Mouse (Mus musculus): Measurements from ENCODE around the gene Cit. TPM values are rescaled to one million over a fixed set of nuclear protein-coding genes. Genes with fewer than 3 reads are reported as not detected.

Gene Cit
- polyA plus RNA-seq, 2 experiments: 11.7 to 19.0 TPM

GRCm38 (mm10) chr5:115915481-115915880 lies 70.4 kb downstream of the Cit start:
- ATAC-seq (ENCODE audit: low FRiP score, low read depth): no peak
- H3K9ac ChIP-seq (ENCODE audit: low read depth, low read length, severe bottlenecking): no peak overlapping the region
- WGBS: 87% methylated on average over 5 of the region's 5 CpGs

GRCm38 (mm10) chr5:115917960-115918359 lies 72.9 kb downstream of the Cit start:
- TF ChIP-seq POLR2A (IDR thresholded peaks at IDR 0.05; ENCODE audit: borderline replicate concordance, extremely low read depth, insufficient read depth, insufficient read length): no peak
- 97% methylated on average over 4 of the region's 4 CpGs for WGBS
- H3K4me2 ChIP-seq (replicated peaks; ENCODE audit: low read depth, low read length, severe bottlenecking): no peak overlapping the region
- DNase-seq (ENCODE audit: low spot score): no peak
- ATAC-seq (ENCODE audit: low FRiP score, low read depth): no peak
- no peak overlapping the region for H3K27ac ChIP-seq (replicated peaks; ENCODE audit: low read depth, low read length)
- H3K27me3 ChIP-seq (ENCODE audit: control insufficient read depth, insufficient read depth, low read length): no peaks in the 10 kb centered on the region
- no peak overlapping the region for H3K9ac ChIP-seq (ENCODE audit: low read depth, low read length, severe bottlenecking)
- H3K9me3 ChIP-seq (ENCODE audit: control insufficient read depth, low read length): no peaks in the 10 kb centered on the region
- H3K4me1 ChIP-seq (ENCODE audit: control insufficient read depth, insufficient read depth, low read length): no peaks in the 10 kb centered on the region
- H3K4me3 ChIP-seq (replicated peaks; ENCODE audit: low read length): no peak overlapping the region
- H3K36me3 ChIP-seq (ENCODE audit: control insufficient read depth, insufficient read depth, low read length): no peaks in the 10 kb centered on the region

More at GRCm38 (mm10) chr5:115915481-115915880, 70.4 kb downstream of the Cit start:
- Histone ChIP-seq H3K36me3 (ENCODE audit: control insufficient read depth, insufficient read depth, low read length) (no peaks in the 10 kb centered on the region), H3K27ac (replicated peaks; ENCODE audit: low read depth, low read length) (no peak overlapping the region), H3K4me3 (replicated peaks; ENCODE audit: low read length) (no peak overlapping the region), H3K9me3 (ENCODE audit: control insufficient read depth, low read length) (no peaks in the 10 kb centered on the region), H3K27me3 (ENCODE audit: control insufficient read depth, insufficient read depth, low read length) (no peaks in the 10 kb centered on the region), H3K4me2 (replicated peaks; ENCODE audit: low read depth, low read length, severe bottlenecking) (no peak overlapping the region), H3K4me1 (ENCODE audit: control insufficient read depth, insufficient read depth, low read length) (no peaks in the 10 kb centered on the region)
- TF ChIP-seq POLR2A (IDR thresholded peaks at IDR 0.05; ENCODE audit: borderline replicate concordance, extremely low read depth, insufficient read depth, insufficient read length): no peak
- DNase-seq (ENCODE audit: low spot score): no peak

- Histone ChIP-seq H3K27me3 (ENCODE audit: control insufficient read depth, insufficient read depth, low read length) (no peaks in the 10 kb centered on the region), H3K4me1 (ENCODE audit: control insufficient read depth, insufficient read depth, low read length) (no peaks in the 10 kb centered on the region), H3K9ac (ENCODE audit: low read depth, low read length, severe bottlenecking) (no peak overlapping the region), H3K4me3 (replicated peaks; ENCODE audit: low read length) (no peak overlapping the region), H3K4me2 (replicated peaks; ENCODE audit: low read depth, low read length, severe bottlenecking) (no peak overlapping the region), H3K9me3 (ENCODE audit: control insufficient read depth, low read length) (no peaks in the 10 kb centered on the region), H3K36me3 (ENCODE audit: control insufficient read depth, insufficient read depth, low read length) (no peaks in the 10 kb centered on the region), H3K27ac (replicated peaks; ENCODE audit: low read depth, low read length) (no peak overlapping the region)
- ATAC-seq (ENCODE audit: low FRiP score, low read depth): no peak
- TF ChIP-seq POLR2A (IDR thresholded peaks at IDR 0.05; ENCODE audit: borderline replicate concordance, extremely low read depth, insufficient read depth, insufficient read length): no peak
- 70% methylated on average over 23 of the region's 23 CpGs for WGBS
- peak; percentile 5 for DNase-seq (ENCODE audit: low spot score)
Measured at GRCm38 (mm10) chr5:115918597-115919351, 73.7 kb downstream of the Cit start.

- no peaks in the 10 kb centered on the region for H3K27me3 ChIP-seq (ENCODE audit: control insufficient read depth, insufficient read depth, low read length)
- no peak for DNase-seq (ENCODE audit: low spot score)
- no peak overlapping the region for H3K9ac ChIP-seq (ENCODE audit: low read depth, low read length, severe bottlenecking)
- H3K36me3 ChIP-seq (ENCODE audit: control insufficient read depth, insufficient read depth, low read length): peaks cover 6% of the 10 kb centered on the region; the same call in 1 of the 2 replicates
- TF ChIP-seq POLR2A (IDR thresholded peaks at IDR 0.05; ENCODE audit: borderline replicate concordance, extremely low read depth, insufficient read depth, insufficient read length): no peak
- 69% methylated on average over 9 of the region's 9 CpGs for WGBS
- no peak overlapping the region for H3K27ac ChIP-seq (replicated peaks; ENCODE audit: low read depth, low read length)
- H3K9me3 ChIP-seq (ENCODE audit: control insufficient read depth, low read length): no peaks in the 10 kb centered on the region
- ATAC-seq (ENCODE audit: low FRiP score, low read depth): no peak
- H3K4me2 ChIP-seq (replicated peaks; ENCODE audit: low read depth, low read length, severe bottlenecking): no peak overlapping the region
- H3K4me1 ChIP-seq (ENCODE audit: control insufficient read depth, insufficient read depth, low read length): no peaks in the 10 kb centered on the region
- H3K4me3 ChIP-seq (replicated peaks; ENCODE audit: low read length): no peak overlapping the region
Measured at GRCm38 (mm10) chr5:115921990-115922389, 76.9 kb downstream of the Cit start.

- Histone ChIP-seq H3K4me3 (replicated peaks; ENCODE audit: low read length) (no peak overlapping the region), H3K27me3 (ENCODE audit: control insufficient read depth, insufficient read depth, low read length) (no peaks in the 10 kb centered on the region), H3K9me3 (ENCODE audit: control insufficient read depth, low read length) (no peaks in the 10 kb centered on the region), H3K36me3 (ENCODE audit: control insufficient read depth, insufficient read depth, low read length) (peaks cover 12% of the 10 kb centered on the region; the same call in 1 of the 2 replicates), H3K9ac (ENCODE audit: low read depth, low read length, severe bottlenecking) (no peak overlapping the region), H3K4me2 (replicated peaks; ENCODE audit: low read depth, low read length, severe bottlenecking) (no peak overlapping the region), H3K27ac (replicated peaks; ENCODE audit: low read depth, low read length) (no peak overlapping the region), H3K4me1 (ENCODE audit: control insufficient read depth, insufficient read depth, low read length) (no peaks in the 10 kb centered on the region)
- 91% methylated on average over 7 of the region's 7 CpGs for WGBS
- TF ChIP-seq POLR2A (IDR thresholded peaks at IDR 0.05; ENCODE audit: borderline replicate concordance, extremely low read depth, insufficient read depth, insufficient read length): no peak
- DNase-seq (ENCODE audit: low spot score) (no peak), ATAC-seq (ENCODE audit: low FRiP score, low read depth) (no peak)
Measured at GRCm38 (mm10) chr5:115924946-115925345, 79.9 kb downstream of the Cit start.
